Mouse (Mus musculus) spleen, adult 2 months (tissue): ENCODE measurements at regions not wholly inside any gene's neighbourhood (a gene's known extent, or its start where the extent isn't known, plus 50 kb on each side); places are given as distances from the start of the nearest gene placed in this dataset.

ENCODE experiments used
- DNase-seq, 2 experiments: peaks; one replicate each; pipeline versions ENCODE4 v3.0.0 to v3.0.0-alpha.2; 2012 to 2021; ENCODE audit warnings: low spot score in 2 of 2, low read depth in 1 of 2
- H3K27ac ChIP-seq: fragments of 200-500 bp; 2 replicates; pipeline ENCODE4 v1.5.1; 2012; ENCODE audit warnings: low read length, inconsistent platforms; ENCODE audit not compliant: insufficient read depth
- H3K27me3 ChIP-seq: fragments of 200-500 bp; 2 replicates; pipeline ENCODE4 v1.6.1; 2012; ENCODE audit warnings: mild to moderate bottlenecking, moderate library complexity, low read length, inconsistent platforms; ENCODE audit not compliant: control insufficient read depth, insufficient read depth
- H3K36me3 ChIP-seq: fragments of 200-500 bp; 2 replicates; pipeline ENCODE4 v1.6.1; 2012; ENCODE audit warnings: mild to moderate bottlenecking, low read length, inconsistent platforms; ENCODE audit not compliant: control insufficient read depth, insufficient read depth
- H3K4me1 ChIP-seq: fragments of 200-500 bp; 2 replicates; pipeline ENCODE4 v1.6.1; 2011; ENCODE audit warnings: inconsistent platforms; ENCODE audit not compliant: control insufficient read depth, insufficient read depth, insufficient read length
- H3K4me3 ChIP-seq: fragments of 200-500 bp; 2 replicates; pipeline ENCODE4 v1.5.1; 2011; ENCODE audit warnings: mild to moderate bottlenecking, inconsistent platforms; ENCODE audit not compliant: insufficient read depth, insufficient read length; ENCODE audit errors: extremely low read depth
- CTCF ChIP-seq: fragments of 200-500 bp; IDR thresholded peaks from 2 replicates; pipeline ENCODE4 v1.5.1; 2011; ENCODE audit warnings: mild to moderate bottlenecking, inconsistent platforms; ENCODE audit not compliant: insufficient read depth, insufficient read length, insufficient replicate concordance; ENCODE audit errors: extremely low read depth
- POLR2A ChIP-seq: fragments of 200-500 bp; IDR thresholded peaks from 2 replicates; pipeline ENCODE4 v1.6.1; 2011; ENCODE audit warnings: low read depth, low read length, inconsistent platforms
- WGBS: fragments of 180-500 bp; shearing (Covaris S2); methylation state at CpG from one replicate; pipeline ENCODE4 v1.1.7; 2018; 5-methylcytosine and 5-hydroxymethylcytosine counted together

GRCm38 (mm10) chr9:41360356-41360755 is 198.9 kb upstream of the Ubash3b start:
- no peak overlapping the region for H3K4me3 ChIP-seq
- TF ChIP-seq CTCF (no peak), POLR2A (no peak)
- no peaks in the 10 kb centered on the region for H3K4me1 ChIP-seq
- H3K27me3 ChIP-seq: no peaks in the 10 kb centered on the region
- H3K36me3 ChIP-seq: no peaks in the 10 kb centered on the region
- no peak overlapping the region for H3K27ac ChIP-seq
- 57% methylated on average over 5 of the region's 5 CpGs for WGBS
- no peak for DNase-seq

- H3K27me3 ChIP-seq: no peaks in the 10 kb centered on the region
- no peaks in the 10 kb centered on the region for H3K4me1 ChIP-seq
- DNase-seq: no peak
- no peak overlapping the region for H3K27ac ChIP-seq
- TF ChIP-seq CTCF: no peak
- no peak for TF ChIP-seq POLR2A
- H3K36me3 ChIP-seq: no peaks in the 10 kb centered on the region
- H3K4me3 ChIP-seq: no peak overlapping the region
- WGBS: 81% methylated on average over 3 of the region's 3 CpGs
Observed at GRCm38 (mm10) chr9:41359286-41359685, 197.8 kb upstream of the Ubash3b start.

GRCm38 (mm10) chr9:41345338-41345737 is 183.8 kb upstream of the Ubash3b start:
- no peak overlapping the region for H3K4me3 ChIP-seq
- TF ChIP-seq CTCF (no peak), POLR2A (no peak)
- no peak for DNase-seq
- H3K27ac ChIP-seq: no peak overlapping the region
- 79% methylated on average over 2 of the region's 2 CpGs for WGBS
- no peaks in the 10 kb centered on the region for H3K36me3 ChIP-seq
- H3K27me3 ChIP-seq: no peaks in the 10 kb centered on the region
- H3K4me1 ChIP-seq: no peaks in the 10 kb centered on the region

GRCm38 (mm10) chr9:41337375-41337774 is 175.9 kb upstream of the Ubash3b start:
- no peaks in the 10 kb centered on the region for H3K27me3 ChIP-seq
- H3K4me3 ChIP-seq: no peak overlapping the region
- 69% methylated on average over 2 of the region's 2 CpGs for WGBS
- no peaks in the 10 kb centered on the region for H3K36me3 ChIP-seq
- H3K4me1 ChIP-seq: no peaks in the 10 kb centered on the region
- no peak for DNase-seq
- TF ChIP-seq CTCF (no peak), POLR2A (no peak)
- H3K27ac ChIP-seq: no peak overlapping the region

GRCm38 (mm10) chr9:41336801-41337200 is 175.3 kb upstream of the Ubash3b start:
- no peaks in the 10 kb centered on the region for H3K36me3 ChIP-seq
- H3K4me3 ChIP-seq: no peak overlapping the region
- no peak overlapping the region for H3K27ac ChIP-seq
- DNase-seq: no peak
- H3K4me1 ChIP-seq: no peaks in the 10 kb centered on the region
- no peaks in the 10 kb centered on the region for H3K27me3 ChIP-seq
- TF ChIP-seq POLR2A: no peak
- no peak for TF ChIP-seq CTCF
- whole genome bisulfite sequencing: 63% methylated on average over 6 of the region's 6 CpGs

GRCm38 (mm10) chr9:41334462-41335241 is 173.2 kb upstream of the Ubash3b start:
- 61% methylated on average over 10 of the region's 10 CpGs for WGBS

GRCm38 (mm10) chr9:41333526-41333925 is 172.0 kb upstream of the Ubash3b start:
- 98% methylated on average over 1 of the region's 1 CpGs for WGBS
- no peak overlapping the region for H3K27ac ChIP-seq
- no peaks in the 10 kb centered on the region for H3K4me1 ChIP-seq
- H3K36me3 ChIP-seq: no peaks in the 10 kb centered on the region
- TF ChIP-seq POLR2A (no peak), CTCF (no peak)
- no peak for DNase-seq
- H3K27me3 ChIP-seq: no peaks in the 10 kb centered on the region
- no peak overlapping the region for H3K4me3 ChIP-seq

More at GRCm38 (mm10) chr9:41334462-41335241, 173.2 kb upstream of the Ubash3b start:
- no peak for DNase-seq
- H3K4me3 ChIP-seq: no peak overlapping the region
- no peak overlapping the region for H3K27ac ChIP-seq
- H3K27me3 ChIP-seq: no peaks in the 10 kb centered on the region
- no peaks in the 10 kb centered on the region for H3K4me1 ChIP-seq
- H3K36me3 ChIP-seq: no peaks in the 10 kb centered on the region
- TF ChIP-seq CTCF (no peak), POLR2A (no peak)
